Comparison of ENCODE assay signal across 10 mouse cellular contexts in the genomic region with DNA sequence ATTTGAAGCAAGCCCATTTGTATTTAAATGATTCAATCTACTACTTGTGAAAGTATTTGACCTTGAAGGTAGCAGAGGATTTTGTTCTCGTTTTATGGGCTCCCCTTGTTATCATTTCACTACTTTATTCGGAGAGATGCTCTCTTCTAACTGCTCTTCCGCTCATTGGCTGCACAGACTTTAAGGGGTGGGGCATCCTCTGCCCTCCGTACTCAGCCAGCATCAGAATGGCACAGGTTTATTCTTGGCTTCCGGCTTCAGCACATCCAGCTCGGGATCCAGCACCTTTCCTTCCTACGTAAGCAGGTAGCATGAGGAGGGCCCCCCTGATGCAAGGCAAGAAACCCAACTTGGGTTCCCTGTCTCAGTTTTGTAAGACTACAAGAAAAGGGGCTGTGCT.
"Had no signal": no experiment of that assay in that cellular context is flagged by ENCODE, and none has a peak within 500 bp of the region (broad histone marks: within the 10 kb centered on the region; RNA-seq: fewer than 3 reads in every experiment).

No protein-coding gene starts in this region.

- DNase-seq: lung, adult 18-20 months; lung, postnatal 36 days; midbrain, embryonic 14.5 days; right cerebral cortex, postnatal 14 days; thymus, postnatal 36 days had no signal

- H3K4me3 ChIP-seq: intestine, embryonic 15.5 days; limb, embryonic 12.5 days; myocyte; neural tube, embryonic 12.5 days had no signal

- H3K27ac ChIP-seq: intestine, embryonic 15.5 days; limb, embryonic 12.5 days; liver, embryonic 14.5 days; neural tube, embryonic 12.5 days had no signal

- H3K27me3 ChIP-seq: intestine, embryonic 15.5 days; limb, embryonic 12.5 days; neural tube, embryonic 12.5 days had no signal

- ATAC-seq: intestine, embryonic 15.5 days had no signal

- H3K9me3 ChIP-seq: intestine, embryonic 15.5 days; limb, embryonic 12.5 days; neural tube, embryonic 12.5 days had no signal

- H3K9ac ChIP-seq: intestine, embryonic 15.5 days; limb, embryonic 12.5 days; liver, embryonic 14.5 days; neural tube, embryonic 12.5 days had no signal

- H3K36me3 ChIP-seq: intestine, embryonic 15.5 days had no signal

- H3K4me1 ChIP-seq: intestine, embryonic 15.5 days had no signal

- H3K4me2 ChIP-seq: intestine, embryonic 15.5 days; limb, embryonic 12.5 days; neural tube, embryonic 12.5 days had no signal
